Mouse (Mus musculus) embryonic fibroblast, embryonic 13.5 days (primary cell): ENCODE results near the gene Cacng2. TPM values are rescaled to one million over a fixed set of nuclear protein-coding genes. Genes with fewer than 3 reads are reported as not detected.
A peak's percentile ranks its signal among the peaks of the same experiment; 100 is the strongest.
"Not testable (repeated sequence)": the region's sequence is repeated elsewhere in the genome, so short reads cannot be mapped to it uniquely, and the experiment has no call there.

ENCODE experiments used
- H3K27ac ChIP-seq: 2 replicates; pipeline ENCODE4 v1.5.1; 2012; ENCODE audit warnings: low read length, control low read depth, inconsistent platforms; ENCODE audit not compliant: insufficient read depth
- H3K4me1 ChIP-seq: 2 replicates; pipeline ENCODE4 v1.6.1; 2011; ENCODE audit warnings: low read length; ENCODE audit not compliant: control insufficient read depth, insufficient read depth
- H3K4me3 ChIP-seq: 2 replicates; pipeline ENCODE4 v1.5.1; 2011; ENCODE audit warnings: mild to moderate bottlenecking, control low read depth, low read length; ENCODE audit not compliant: insufficient read depth
- CTCF ChIP-seq: IDR thresholded peaks from 2 replicates; pipeline ENCODE4 v1.5.1; 2011; ENCODE audit warnings: mild to moderate bottlenecking, control low read depth, low read length, moderate library complexity, borderline replicate concordance; ENCODE audit not compliant: insufficient read depth
- POLR2A ChIP-seq: IDR thresholded peaks from 2 replicates; pipeline ENCODE4 v1.6.1; 2011; ENCODE audit warnings: low read depth, mild to moderate bottlenecking, control low read depth, low read length, moderate library complexity
- polyA plus RNA-seq: library from polyadenylated mRNA; stranded (reverse); fragments of >200 nt; gene quantifications from 2 replicates; pipeline ENCODE4 v1.2.4, GENCODE M21; 2011; ENCODE audit warnings: low read depth; ENCODE audit not compliant: missing spikeins, insufficient read length

Cacng2 gene
- polyA plus RNA-seq, 1 experiment: not detected

DNA sequence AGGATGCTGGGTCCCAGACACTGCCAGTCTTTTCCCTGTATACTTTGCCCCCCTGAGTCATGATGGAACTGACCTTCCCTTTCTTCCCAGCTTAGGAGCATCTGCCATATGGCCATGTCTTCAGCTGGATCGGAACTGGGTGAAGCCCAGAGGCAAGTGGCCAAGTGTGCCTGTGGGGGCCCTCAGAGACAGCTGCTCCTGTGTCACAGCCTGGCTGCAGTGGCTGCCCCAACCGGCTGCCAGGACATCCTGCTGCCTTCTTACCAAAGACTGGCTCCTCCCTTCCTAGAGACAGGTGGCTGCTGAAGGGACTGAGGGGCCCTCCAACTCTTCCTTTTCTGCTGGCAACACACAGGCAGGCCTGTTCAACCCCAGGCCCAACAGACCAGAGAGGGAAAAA is 83.2 kb downstream of the Cacng2 start:
- H3K4me3 ChIP-seq: no peak overlapping the region
- TF ChIP-seq POLR2A: no peak
- no peak for TF ChIP-seq CTCF
- no peaks in the 10 kb centered on the region for H3K4me1 ChIP-seq
- no peak overlapping the region for H3K27ac ChIP-seq

DNA sequence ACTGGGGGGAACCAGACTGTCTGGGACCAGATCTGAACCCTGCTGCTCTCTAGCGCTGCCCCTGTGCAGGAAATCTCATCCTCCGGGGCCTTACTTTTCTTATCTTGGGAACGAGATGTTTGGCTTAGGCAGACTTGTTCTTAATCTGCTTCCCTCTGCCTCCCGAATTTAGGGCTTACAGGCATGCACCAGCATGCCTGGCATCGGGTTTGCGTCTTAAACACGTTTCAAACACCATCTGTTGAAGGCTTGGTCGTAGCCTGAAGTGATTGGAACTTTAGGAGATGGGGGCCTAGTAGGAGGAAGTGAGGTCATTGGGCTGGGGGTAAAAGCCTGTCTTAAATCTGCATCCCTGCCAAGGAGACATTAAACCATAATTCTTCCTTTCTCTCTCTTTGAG is 89.9 kb downstream of the Cacng2 start:
- no peak for TF ChIP-seq CTCF
- no peak for TF ChIP-seq POLR2A

GRCm38 (mm10) chr15:78026521-78026920 is 93.3 kb downstream of the Cacng2 start:
- Histone ChIP-seq H3K4me1 (no peaks in the 10 kb centered on the region), H3K4me3 (no peak overlapping the region), H3K27ac (no peak overlapping the region)
- TF ChIP-seq CTCF: no peak
- no peak for TF ChIP-seq POLR2A

More for the DNA sequence above, 89.9 kb downstream of the Cacng2 start:
- H3K4me3 ChIP-seq: no peak overlapping the region
- H3K4me1 ChIP-seq: no peaks in the 10 kb centered on the region
- H3K27ac ChIP-seq: no peak overlapping the region

- Histone ChIP-seq H3K27ac (no peak overlapping the region), H3K4me1 (no peaks in the 10 kb centered on the region), H3K4me3 (no peak overlapping the region)
- no peak for TF ChIP-seq CTCF
- TF ChIP-seq POLR2A: no peak
Observed at GRCm38 (mm10) chr15:78024211-78024610, 95.6 kb downstream of the Cacng2 start.

DNA sequence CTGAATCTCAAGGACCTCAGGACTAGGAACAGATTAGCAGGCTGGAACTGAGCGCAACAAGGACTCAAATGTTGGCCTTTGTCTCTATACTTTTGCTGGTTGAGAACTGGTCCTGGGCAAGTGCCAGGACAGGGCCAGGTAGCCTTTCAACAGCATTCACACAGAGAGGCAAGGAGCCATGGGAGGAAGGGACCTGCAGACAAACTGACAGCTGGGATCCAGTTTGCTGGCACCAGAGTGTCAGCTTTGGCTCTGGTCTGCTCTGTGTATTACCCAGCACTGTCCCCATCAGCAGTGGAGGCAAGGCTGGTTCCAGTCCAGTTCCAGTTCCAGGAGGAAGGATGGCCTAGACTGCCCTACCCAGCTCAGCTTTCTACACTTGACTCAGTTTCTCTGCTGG is 105.8 kb downstream of the Cacng2 start:
- no peaks in the 10 kb centered on the region for H3K4me1 ChIP-seq
- no peak for TF ChIP-seq CTCF
- no peak for TF ChIP-seq POLR2A
- H3K27ac ChIP-seq: no peak overlapping the region
- H3K4me3 ChIP-seq: no peak overlapping the region

DNA sequence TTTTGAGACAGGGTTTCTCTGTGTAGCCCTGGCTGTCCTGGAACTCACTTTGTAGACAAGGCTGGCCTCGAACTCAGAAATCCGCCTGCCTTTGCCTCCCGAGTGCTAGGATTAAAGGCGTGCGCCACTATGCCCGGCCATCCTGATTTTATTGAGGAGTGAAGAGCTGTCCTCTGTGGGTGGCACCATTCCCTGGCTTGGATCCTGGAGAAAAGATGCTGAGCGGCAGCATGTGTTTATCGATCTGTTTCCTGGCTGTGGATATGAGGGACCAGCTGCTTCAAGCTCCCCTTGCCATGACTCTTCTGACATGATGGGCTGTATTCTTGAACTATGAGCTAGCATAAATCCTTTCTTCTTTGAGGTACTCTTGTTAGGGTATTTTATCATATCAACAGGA is 111.6 kb downstream of the Cacng2 start:
- not testable (repeated sequence) for H3K27ac ChIP-seq, H3K4me1 ChIP-seq, H3K4me3 ChIP-seq

DNA sequence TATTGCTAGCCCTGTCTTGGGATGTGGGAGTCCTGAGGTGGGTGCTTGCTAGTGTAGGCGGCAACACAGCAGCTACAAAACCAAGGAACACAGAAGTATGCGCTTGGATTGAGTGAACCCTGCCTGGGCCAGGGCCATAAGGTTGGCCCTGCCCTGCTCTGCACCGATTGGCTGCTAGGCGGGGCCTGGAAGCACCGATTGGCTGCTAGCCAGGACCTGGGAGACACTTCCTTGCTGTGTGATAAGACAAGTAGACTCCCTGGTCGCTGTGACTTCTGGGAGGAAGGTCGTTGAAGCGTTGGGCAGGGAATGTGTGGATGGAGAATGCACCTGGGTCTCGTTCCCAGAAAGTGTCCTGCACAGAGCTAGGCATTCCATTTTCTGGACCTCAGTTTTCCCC is 115.9 kb downstream of the Cacng2 start:
- TF ChIP-seq CTCF: no peak
- no peak for TF ChIP-seq POLR2A
- no peaks in the 10 kb centered on the region for H3K4me1 ChIP-seq

GRCm38 (mm10) chr15:78001400-78001799 is 118.4 kb downstream of the Cacng2 start:
- TF ChIP-seq CTCF: no peak
- no peak for TF ChIP-seq POLR2A
- H3K4me1 ChIP-seq: no peaks in the 10 kb centered on the region
- H3K27ac ChIP-seq: no peak overlapping the region
- H3K4me3 ChIP-seq: no peak overlapping the region

More for the DNA sequence above, 115.9 kb downstream of the Cacng2 start:
- Histone ChIP-seq H3K27ac (no peak overlapping the region), H3K4me3 (no peak overlapping the region)

- TF ChIP-seq CTCF (no peak), POLR2A (no peak)
- H3K27ac ChIP-seq: no peak overlapping the region
- no peak overlapping the region for H3K4me3 ChIP-seq
- no peaks in the 10 kb centered on the region for H3K4me1 ChIP-seq
Observed at GRCm38 (mm10) chr15:77988541-77988940, 131.3 kb downstream of the Cacng2 start.

DNA sequence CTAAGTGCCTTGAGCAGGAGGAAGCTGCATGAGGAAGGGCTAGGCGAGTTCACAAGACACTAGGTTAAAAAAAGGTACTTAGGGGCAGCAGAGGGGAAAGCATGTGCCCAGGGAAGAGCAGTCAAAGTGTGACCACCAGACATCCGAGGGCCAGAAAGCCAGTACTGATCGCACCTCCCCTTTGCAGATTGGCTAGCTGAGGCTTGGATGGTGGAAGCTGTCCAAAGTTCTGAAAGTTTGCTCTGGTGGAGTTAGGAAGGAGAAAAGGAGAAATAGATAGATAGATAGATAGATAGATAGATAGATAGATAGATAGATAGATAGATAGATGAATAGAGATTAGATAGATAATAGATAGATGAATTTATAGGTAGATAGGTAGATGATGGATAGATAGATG is 136.4 kb downstream of the Cacng2 start:
- H3K27ac ChIP-seq: no peak overlapping the region
- TF ChIP-seq POLR2A: no peak
- H3K4me1 ChIP-seq: no peaks in the 10 kb centered on the region
- no peak overlapping the region for H3K4me3 ChIP-seq

DNA sequence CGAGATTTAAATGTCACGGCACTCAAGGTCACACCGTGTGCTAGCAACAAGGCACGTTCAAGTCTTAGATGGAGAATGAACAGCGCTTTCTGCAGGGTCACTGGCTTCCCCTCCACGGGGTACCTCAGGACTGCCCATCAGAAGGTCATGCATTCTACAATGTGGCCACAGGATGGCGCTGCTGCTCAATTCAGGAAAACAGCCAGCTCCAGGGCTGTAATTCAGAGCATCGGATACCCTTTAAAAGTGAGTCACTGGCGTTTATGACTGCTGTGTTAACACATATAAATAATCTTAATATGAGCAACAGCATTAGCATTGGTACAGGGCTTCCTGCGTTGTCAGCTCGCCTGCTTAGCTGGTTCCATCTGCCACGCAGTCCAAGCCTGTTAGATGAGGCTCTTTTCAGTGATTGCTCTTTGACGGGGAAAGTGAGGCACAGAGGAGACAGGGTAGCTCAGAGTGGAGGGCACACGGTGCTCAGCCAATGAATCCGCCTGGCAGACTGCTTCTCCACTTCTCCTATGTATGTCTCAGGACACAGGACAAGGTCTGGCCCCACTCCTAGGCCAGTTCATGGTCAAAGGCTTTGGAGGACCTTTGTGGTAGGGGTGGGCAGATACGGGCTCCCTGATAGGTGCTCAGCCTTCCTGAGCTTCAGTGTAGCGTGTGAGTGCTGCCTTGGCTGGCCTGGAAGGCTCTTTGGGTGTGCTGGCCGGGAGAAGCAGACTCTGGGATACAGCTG is 137.5 kb downstream of the Cacng2 start:
- TF ChIP-seq CTCF (peak; percentile 63; the same call in 1 of the 2 replicates), POLR2A (no peak)
- Histone ChIP-seq H3K4me1 (no peaks in the 10 kb centered on the region), H3K4me3 (no peak overlapping the region), H3K27ac (no peak overlapping the region)
